Comparison of ENCODE assay signal across 8 mouse cellular contexts in genomic region chr17:46202421-46203071, GRCm38 (mm10). TPM values are rescaled to one million over a fixed set of nuclear protein-coding genes. Genes with fewer than 3 reads are reported as not detected.
DNase-seq lines count a peak whose midpoint lies in the region; ATAC-seq and TF ChIP-seq lines count a peak whose summit lies in the region.

Gene Polh, minus strand, starts transcription at chr17:46202645.
Gene Xpo5, plus strand, starts transcription at chr17:46202782.

- WGBS in heart, embryonic 10.5 days, result under 1% methylated on average over 66 of the region's 66 CpGs
- WGBS in kidney, embryonic 15.5 days, result under 1% methylated on average over 66 of the region's 66 CpGs

- H3K4me1 ChIP-seq in bone marrow macrophage, adult 2 months (ENCODE audit: control insufficient read depth, insufficient read depth, low read length), result peaks cover 12% of the 10 kb centered on the region
- H3K4me1 ChIP-seq in embryonic fibroblast, embryonic 13.5 days (ENCODE audit: control insufficient read depth, insufficient read depth, low read length), result peaks cover 7% of the 10 kb centered on the region
- H3K4me1 ChIP-seq in heart, embryonic 10.5 days, result peaks cover 20% of the 10 kb centered on the region
- H3K4me1 ChIP-seq in kidney, embryonic 15.5 days, result peaks cover 23% of the 10 kb centered on the region

- DNase-seq in A20 (ENCODE audit: low read depth, low spot score), result peak; percentile 96
- peak; percentile 96 for DNase-seq in heart, embryonic 10.5 days (ENCODE audit: low spot score)
- DNase-seq in liver, result peak; percentile 96
- DNase-seq in spleen, postnatal 4 days (ENCODE audit: low spot score in 2 of 2), result peak; percentile 95 to 98

- TF ChIP-seq CTCF in bone marrow macrophage, adult 2 months (IDR thresholded peaks at IDR 0.05; ENCODE audit: low read depth, low read length), result no peak
- TF ChIP-seq CTCF in embryonic fibroblast, embryonic 13.5 days (IDR thresholded peaks at IDR 0.05; ENCODE audit: borderline replicate concordance, insufficient read depth, low read length), result no peak

- H3K4me3 ChIP-seq in bone marrow macrophage, adult 2 months (ENCODE audit: insufficient read depth, low read length), result peak within 1 kb of the TSS; percentile 98
- peak within 1 kb of the TSS; percentile 94 for H3K4me3 ChIP-seq in embryonic fibroblast, embryonic 13.5 days (ENCODE audit: insufficient read depth, low read length)
- H3K4me3 ChIP-seq in heart, embryonic 10.5 days, result peak within 1 kb of the TSS; percentile 97
- H3K4me3 ChIP-seq in kidney, embryonic 15.5 days (replicated peaks), result peak within 1 kb of the TSS; percentile 78

- H3K36me3 ChIP-seq in heart, embryonic 10.5 days, result peaks cover 52% of the 10 kb centered on the region
- peaks cover 53% of the 10 kb centered on the region for H3K36me3 ChIP-seq in kidney, embryonic 15.5 days

- no peak for TF ChIP-seq POLR2A in bone marrow macrophage, adult 2 months (IDR thresholded peaks at IDR 0.05; ENCODE audit: borderline replicate concordance, low read depth, low read length)
- TF ChIP-seq POLR2A in embryonic fibroblast, embryonic 13.5 days (IDR thresholded peaks at IDR 0.05; ENCODE audit: low read depth, low read length), result peak; percentile 73

- H3K4me2 ChIP-seq in kidney, embryonic 15.5 days, result peak within 1 kb of the TSS; percentile 82

- peak within 1 kb of the TSS; percentile 67 for H3K27ac ChIP-seq in bone marrow macrophage, adult 2 months (ENCODE audit: insufficient read depth, low read depth, low read length)
- H3K27ac ChIP-seq in embryonic fibroblast, embryonic 13.5 days (ENCODE audit: insufficient read depth, low read length), result peak within 1 kb of the TSS; percentile 43
- H3K27ac ChIP-seq in heart, embryonic 10.5 days, result peak within 1 kb of the TSS; percentile 95
- H3K27ac ChIP-seq in kidney, embryonic 15.5 days, result peak within 1 kb of the TSS; percentile 91

- no peaks in the 10 kb centered on the region for H3K27me3 ChIP-seq in heart, embryonic 10.5 days (ENCODE audit: insufficient read depth, poor library complexity, severe bottlenecking)
- H3K27me3 ChIP-seq in kidney, embryonic 15.5 days, result no peaks in the 10 kb centered on the region

- H3K9ac ChIP-seq in kidney, embryonic 15.5 days, result peak within 1 kb of the TSS; percentile 89

- H3K9me3 ChIP-seq in heart, embryonic 10.5 days, result no peaks in the 10 kb centered on the region
- no peaks in the 10 kb centered on the region for H3K9me3 ChIP-seq in kidney, embryonic 15.5 days (replicated peaks)

- ATAC-seq in kidney, embryonic 15.5 days (replicated peaks; ENCODE audit: low FRiP score), result peak; percentile 96
- ATAC-seq in monocyte, adult 5-6 weeks (replicated peaks; ENCODE audit: insufficient number of reproducible peaks, low FRiP score, low TSS enrichment, poor library complexity, severe bottlenecking), result peak; percentile 78

RNA-seq across cellular contexts. Expression of gene Polh, which starts in this region (rescaled TPM):
- 13.7 and 14.4 TPM in 2 replicates for polyA plus RNA-seq in bone marrow macrophage, adult 2 months (2012; ENCODE audit: insufficient read depth, insufficient read length, missing spikeins)
- 22.7 and 22.9 TPM in 2 replicates for polyA plus RNA-seq in embryonic fibroblast, embryonic 13.5 days (2011; ENCODE audit: insufficient read length, low read depth, missing spikeins)
- polyA plus RNA-seq in heart, embryonic 10.5 days (2016; fragmentation: Nextera tagmentation; extraction: Ambion mirVana), result 8.3 and 12.2 TPM in 2 replicates
- 16.5 and 17.0 TPM in 2 replicates for polyA plus RNA-seq in kidney, embryonic 15.5 days (2015; fragmentation: Nextera tagmentation; extraction: Ambion mirVana)
- 7.5 to 15.6 TPM (median 7.7 TPM) in 3 replicates for total RNA-seq in monocyte, adult 5-6 weeks (2017)

RNA-seq across cellular contexts. Expression of gene Xpo5, which starts in this region (rescaled TPM):
- 16.6 and 17.3 TPM in 2 replicates for polyA plus RNA-seq in bone marrow macrophage, adult 2 months (2012; ENCODE audit: insufficient read depth, insufficient read length, missing spikeins)
- polyA plus RNA-seq in embryonic fibroblast, embryonic 13.5 days (2011; ENCODE audit: insufficient read length, low read depth, missing spikeins), result 55.2 and 58.0 TPM in 2 replicates
- polyA plus RNA-seq in heart, embryonic 10.5 days (2016; fragmentation: Nextera tagmentation; extraction: Ambion mirVana), result 33.5 and 42.8 TPM in 2 replicates
- polyA plus RNA-seq in kidney, embryonic 15.5 days (2015; fragmentation: Nextera tagmentation; extraction: Ambion mirVana), result 41.9 and 44.8 TPM in 2 replicates
- total RNA-seq in monocyte, adult 5-6 weeks (2017), result 20.3 to 29.2 TPM (median 21.2 TPM) in 3 replicates

Comparison
In these comparisons a context has a peak if more than half of its experiments do, and no peak if none do; other contexts are left out.
1. Peak in every context shown above with its lines: DNase-seq, ATAC-seq, H3K4me3 ChIP-seq and H3K27ac ChIP-seq.
2. H3K27ac ChIP-seq: peak in every context shown above with its lines; median percentile 95 in heart, embryonic 10.5 days; 91 in kidney, embryonic 15.5 days; 67 in bone marrow macrophage, adult 2 months; 43 in embryonic fibroblast, embryonic 13.5 days.